Mouse (Mus musculus): Measurements from ENCODE around the gene Olfr884. TPM values are rescaled to one million over a fixed set of nuclear protein-coding genes. Genes with fewer than 3 reads are reported as not detected.

The Olfr884 gene
- not detected in 2 replicates for polyA plus RNA-seq (2015; fragmentation: Nextera tagmentation; extraction: Ambion mirVana)

GRCm38 (mm10) chr9:38046255-38046654, at the start of gene Olfr884:
Gene Olfr884 (plus strand): TSS chr9:38046555.

GRCm38 (mm10) chr9:38025508-38025907, 20.8 kb upstream of the Olfr884 start, which contains the start of gene Olfr883:
Gene Olfr883 (plus strand): TSS chr9:38025808.

GRCm38 (mm10) chr9:38061022-38061421, 14.7 kb downstream of the Olfr884 start, which contains the start of gene Olfr885:
Gene Olfr885 (plus strand): TSS chr9:38061322.

GRCm38 (mm10) chr9:38083772-38084171, 37.4 kb downstream of the Olfr884 start, which contains the start of gene Olfr887:
Gene Olfr887 (plus strand): TSS chr9:38084072.

Other genes starting within 250 kb of the Olfr884 start
- gene Olfr876, start 243.5 kb upstream of the Olfr884 start, polyA plus RNA-seq (2015; fragmentation: Nextera tagmentation; extraction: Ambion mirVana), result not detected in 2 replicates
- not detected in 2 replicates for gene Olfr877, start 192.3 kb upstream of the Olfr884 start, polyA plus RNA-seq (2015; fragmentation: Nextera tagmentation; extraction: Ambion mirVana)
- not detected in 2 replicates for gene Olfr145, start 149.8 kb upstream of the Olfr884 start, polyA plus RNA-seq (2015; fragmentation: Nextera tagmentation; extraction: Ambion mirVana)
- gene Olfr878, start 128.7 kb upstream of the Olfr884 start, polyA plus RNA-seq (2015; fragmentation: Nextera tagmentation; extraction: Ambion mirVana), result not detected in 2 replicates
- gene Olfr881, start 54.7 kb upstream of the Olfr884 start, polyA plus RNA-seq (2015; fragmentation: Nextera tagmentation; extraction: Ambion mirVana), result not detected in 2 replicates
- not detected in 2 replicates for gene Olfr883, start 20.7 kb upstream of the Olfr884 start, polyA plus RNA-seq (2015; fragmentation: Nextera tagmentation; extraction: Ambion mirVana)
- not detected in 2 replicates for gene Olfr885, start 14.8 kb downstream of the Olfr884 start, polyA plus RNA-seq (2015; fragmentation: Nextera tagmentation; extraction: Ambion mirVana)
- gene Olfr887, start 37.5 kb downstream of the Olfr884 start, polyA plus RNA-seq (2015; fragmentation: Nextera tagmentation; extraction: Ambion mirVana), result not detected in 2 replicates
- not detected in 2 replicates for gene Olfr888, start 61.6 kb downstream of the Olfr884 start, polyA plus RNA-seq (2015; fragmentation: Nextera tagmentation; extraction: Ambion mirVana)
- 0.08 and 0.11 TPM in 2 replicates for gene Olfr889, start 68.6 kb downstream of the Olfr884 start, polyA plus RNA-seq (2015; fragmentation: Nextera tagmentation; extraction: Ambion mirVana)
- gene Olfr890, start 96.0 kb downstream of the Olfr884 start, polyA plus RNA-seq (2015; fragmentation: Nextera tagmentation; extraction: Ambion mirVana), result not detected in 2 replicates
- gene Olfr891, start 134.3 kb downstream of the Olfr884 start, polyA plus RNA-seq (2015; fragmentation: Nextera tagmentation; extraction: Ambion mirVana), result not detected in 2 replicates
- gene Olfr893, start 161.8 kb downstream of the Olfr884 start, polyA plus RNA-seq (2015; fragmentation: Nextera tagmentation; extraction: Ambion mirVana), result not detected in 2 replicates
- not detected in 2 replicates for gene Olfr894, start 171.5 kb downstream of the Olfr884 start, polyA plus RNA-seq (2015; fragmentation: Nextera tagmentation; extraction: Ambion mirVana)
- gene Olfr143, start 206.2 kb downstream of the Olfr884 start, polyA plus RNA-seq (2015; fragmentation: Nextera tagmentation; extraction: Ambion mirVana), result not detected in 2 replicates
- gene Olfr895, start 221.3 kb downstream of the Olfr884 start, polyA plus RNA-seq (2015; fragmentation: Nextera tagmentation; extraction: Ambion mirVana), result not detected in 2 replicates
- not detected in 2 replicates for gene Olfr896-ps1, start 244.6 kb downstream of the Olfr884 start, polyA plus RNA-seq (2015; fragmentation: Nextera tagmentation; extraction: Ambion mirVana)